Mouse (Mus musculus): ENCODE measurements around the gene Parn.

The Parn gene

DNA sequence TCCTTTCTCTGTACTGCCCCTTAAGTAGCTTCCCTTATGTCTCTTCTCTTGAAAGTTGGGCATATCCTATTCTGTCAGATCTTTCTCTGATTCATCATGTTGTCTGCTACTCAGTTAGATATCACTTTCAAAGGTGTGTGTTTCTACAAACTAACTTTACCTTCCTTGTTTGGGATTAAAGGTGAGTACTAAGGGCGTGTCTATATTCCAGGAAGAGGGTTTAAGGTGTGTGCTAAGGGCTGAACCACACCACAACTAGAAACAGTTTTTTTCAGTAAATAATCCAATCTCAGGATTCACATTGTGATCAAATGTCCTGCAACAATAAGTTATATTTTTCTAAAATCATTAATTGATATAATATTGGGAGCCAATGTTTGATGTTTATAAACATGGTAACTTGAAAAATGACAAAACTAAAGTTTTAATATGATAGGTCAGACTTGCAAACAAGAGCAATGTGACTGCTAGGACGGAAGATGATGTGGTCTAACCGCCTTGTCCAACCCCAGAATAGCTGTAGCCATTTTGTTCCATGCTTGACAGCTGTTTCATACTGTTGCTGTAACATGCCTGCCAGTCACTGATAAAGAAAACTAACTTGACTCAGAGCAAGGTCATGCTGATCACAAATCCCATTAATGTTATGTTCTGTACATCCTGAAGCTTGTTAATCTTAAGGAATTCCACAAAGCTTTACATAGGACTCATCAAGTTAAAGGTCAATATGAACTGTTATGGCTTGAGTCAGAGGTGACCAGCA lies 46.0 kb downstream of the Parn start:
- no peak for DNase-seq (ENCODE audit: low spot score)

GRCm38 (mm10) chr16:13620194-13620593 lies 47.8 kb downstream of the Parn start:
- no peak for DNase-seq (ENCODE audit: low spot score)

- DNase-seq (ENCODE audit: low spot score), result no peak
Observed at GRCm38 (mm10) chr16:13615276-13615675, 52.7 kb downstream of the Parn start.

DNA sequence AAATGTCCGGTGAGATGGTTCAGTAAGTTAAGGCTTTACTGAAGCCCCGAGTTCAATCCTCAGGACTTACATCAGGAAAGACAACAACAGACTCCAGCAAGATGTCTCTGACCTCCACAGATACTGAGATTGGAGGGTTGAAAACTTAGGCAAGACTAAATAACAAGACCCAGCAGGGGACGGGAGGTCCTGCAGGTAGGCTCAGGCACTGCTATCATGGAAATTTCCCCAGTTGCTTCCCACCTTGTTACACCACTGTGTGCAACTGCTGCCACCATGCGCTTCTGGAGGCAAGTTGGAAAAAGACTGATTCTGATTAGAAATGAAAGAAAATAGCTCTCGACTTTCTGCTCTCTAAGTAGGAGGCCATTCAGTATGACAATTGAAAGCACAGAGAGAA lies 55.4 kb downstream of the Parn start:
- DNase-seq (ENCODE audit: low spot score), result no peak

GRCm38 (mm10) chr16:13612058-13612457 lies 55.9 kb downstream of the Parn start:
- no peak for DNase-seq (ENCODE audit: low spot score)

GRCm38 (mm10) chr16:13611399-13611798 lies 56.6 kb downstream of the Parn start:
- no peak for DNase-seq (ENCODE audit: low spot score)

GRCm38 (mm10) chr16:13610951-13611381 lies 57.0 kb downstream of the Parn start:
- no peak for DNase-seq (ENCODE audit: low spot score)

DNA sequence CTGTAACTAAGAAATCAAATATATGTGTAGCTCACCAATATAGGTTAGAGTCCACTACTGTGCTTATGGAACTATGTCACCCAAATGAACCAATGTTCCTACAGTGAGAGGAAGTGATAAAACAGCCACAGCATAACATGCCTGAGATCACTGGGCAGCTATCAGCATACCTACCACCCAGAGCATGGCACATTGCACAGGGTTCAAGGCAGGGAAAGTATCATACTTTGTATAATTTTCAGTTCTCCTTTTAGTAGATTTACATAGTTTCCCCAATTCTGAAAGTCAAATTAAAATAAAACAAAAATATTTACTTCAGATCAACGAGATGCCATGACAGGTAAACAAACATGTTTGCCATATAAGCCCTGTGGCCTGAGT lies 59.3 kb downstream of the Parn start:
- no peak for DNase-seq (ENCODE audit: low spot score)

DNA sequence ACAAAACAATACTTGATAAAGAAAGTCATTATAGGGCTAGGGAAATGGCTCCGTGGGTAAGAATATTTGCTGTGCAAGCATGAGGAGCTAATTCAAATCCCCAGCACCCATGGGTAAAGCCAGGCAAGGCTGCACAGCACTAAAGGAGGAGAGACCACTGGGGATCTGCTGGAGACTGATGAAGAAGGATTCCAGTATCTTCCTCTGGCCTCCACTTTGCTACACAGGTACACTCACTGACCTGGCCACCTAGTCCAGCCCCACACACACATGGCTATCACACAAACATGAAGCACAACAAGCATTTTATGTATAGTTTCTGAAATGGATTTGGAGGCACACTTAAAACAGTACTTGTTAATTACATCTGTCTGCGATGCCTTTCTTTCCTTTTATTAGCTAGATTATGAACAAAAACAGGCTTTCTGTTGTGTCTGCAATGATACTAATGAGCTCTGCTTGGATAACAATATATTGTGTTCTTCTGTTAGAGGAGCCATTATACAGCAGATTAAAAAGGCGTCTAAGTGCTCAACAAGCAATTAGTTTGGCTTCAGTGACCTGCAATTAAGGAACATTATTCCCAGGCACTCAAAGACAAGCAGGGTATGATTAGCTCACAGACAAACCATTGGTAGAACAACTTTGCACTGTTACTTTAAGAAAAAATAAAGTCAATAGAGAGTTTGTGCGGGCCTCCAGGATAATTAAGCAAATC lies 59.8 kb downstream of the Parn start:
- DNase-seq (ENCODE audit: low spot score), result no peak

- no peak for DNase-seq (ENCODE audit: low spot score)
Observed at GRCm38 (mm10) chr16:13602779-13603178, 65.2 kb downstream of the Parn start.

- no peak for DNase-seq (ENCODE audit: low spot score)
Observed at GRCm38 (mm10) chr16:13589049-13589408, 78.9 kb downstream of the Parn start.

DNA sequence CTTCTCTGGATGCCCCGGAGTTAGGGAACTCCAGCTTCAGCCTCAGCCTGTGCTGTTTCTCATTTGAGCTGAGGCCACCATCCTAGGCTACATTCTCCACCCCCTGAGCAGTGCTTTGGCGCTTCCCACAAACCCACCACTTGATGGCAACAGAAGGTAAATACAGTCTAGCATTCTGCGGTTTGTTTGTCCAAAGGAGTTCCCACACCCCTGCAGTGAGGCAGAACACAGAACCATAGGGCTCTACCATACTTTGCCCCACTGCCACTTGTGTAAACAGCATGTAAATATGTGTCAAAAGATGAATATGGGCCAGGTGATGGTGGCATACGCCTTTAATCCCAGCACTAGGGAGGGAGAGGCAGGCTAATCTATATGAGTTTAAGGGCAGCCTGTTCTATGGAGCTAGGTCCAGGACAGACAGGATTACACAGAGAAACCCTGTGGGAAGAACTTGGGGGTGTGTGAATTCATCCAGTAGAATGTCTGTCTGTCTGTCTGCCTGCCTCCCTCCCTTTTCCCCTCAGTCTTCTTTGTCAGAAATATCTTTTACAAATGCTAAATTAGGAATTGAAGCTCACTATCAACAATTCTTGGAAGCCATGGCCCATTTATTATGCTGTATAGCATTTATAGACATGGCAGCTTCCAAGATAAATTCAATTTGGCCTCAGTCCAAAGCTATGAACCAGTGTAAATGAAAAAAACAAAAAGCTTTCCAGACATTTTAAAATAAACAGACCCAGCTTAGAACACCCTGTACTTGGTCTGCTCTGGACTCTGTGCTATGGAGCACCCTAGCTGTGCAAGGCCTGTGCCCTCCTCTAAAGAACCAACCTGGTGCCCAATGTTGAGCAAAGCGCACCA lies 79.6 kb downstream of the Parn start:
- DNase-seq (ENCODE audit: low spot score), result no peak

GRCm38 (mm10) chr16:13585234-13585633 lies 82.7 kb downstream of the Parn start:
- no peak for DNase-seq (ENCODE audit: low spot score)

GRCm38 (mm10) chr16:13580784-13581183 lies 87.2 kb downstream of the Parn start:
- DNase-seq (ENCODE audit: low spot score), result no peak

DNA sequence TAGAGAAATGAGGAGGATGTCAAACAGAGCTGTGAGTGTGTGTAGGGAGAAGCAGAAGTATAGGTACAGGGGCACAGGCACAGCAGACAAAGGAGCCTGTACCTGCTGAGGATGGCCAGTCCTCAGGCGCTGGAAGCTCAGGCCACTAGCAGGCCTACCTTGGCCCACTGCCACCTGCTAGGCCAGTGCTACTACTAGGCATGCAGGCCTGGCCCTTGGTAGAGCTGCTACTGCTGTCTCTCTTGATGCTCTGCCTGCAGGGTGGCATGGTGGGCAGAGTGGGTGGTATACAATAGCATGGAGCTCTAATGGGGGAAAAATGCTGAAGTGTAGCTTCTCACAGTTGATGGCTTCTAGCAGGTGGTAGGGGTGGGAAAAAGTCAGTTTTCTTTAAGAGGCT lies 88.0 kb downstream of the Parn start:
- DNase-seq (ENCODE audit: low spot score), result no peak

- DNase-seq (ENCODE audit: low spot score), result no peak
Observed at GRCm38 (mm10) chr16:13575306-13575705, 92.7 kb downstream of the Parn start.

DNA sequence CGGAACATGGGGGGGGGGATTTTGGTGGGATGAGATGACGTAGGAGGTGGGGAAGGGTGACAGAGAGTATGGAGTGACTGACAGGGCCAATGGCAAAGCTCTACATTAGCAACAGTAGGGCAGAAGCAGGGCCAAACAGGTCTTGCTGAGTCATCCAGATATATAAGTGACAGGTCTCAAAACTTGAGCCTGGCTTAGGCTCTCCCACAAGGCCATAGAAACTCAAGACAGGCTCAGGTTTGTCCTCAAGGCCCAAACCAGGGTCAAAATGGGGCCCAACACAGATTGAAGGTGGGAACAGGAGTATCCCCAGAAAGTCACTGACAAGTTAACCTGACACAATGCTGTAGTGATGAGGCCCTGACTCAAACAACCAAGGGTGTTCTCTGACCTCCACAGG lies 99.7 kb downstream of the Parn start:
- no peak for DNase-seq (ENCODE audit: low spot score)

DNA sequence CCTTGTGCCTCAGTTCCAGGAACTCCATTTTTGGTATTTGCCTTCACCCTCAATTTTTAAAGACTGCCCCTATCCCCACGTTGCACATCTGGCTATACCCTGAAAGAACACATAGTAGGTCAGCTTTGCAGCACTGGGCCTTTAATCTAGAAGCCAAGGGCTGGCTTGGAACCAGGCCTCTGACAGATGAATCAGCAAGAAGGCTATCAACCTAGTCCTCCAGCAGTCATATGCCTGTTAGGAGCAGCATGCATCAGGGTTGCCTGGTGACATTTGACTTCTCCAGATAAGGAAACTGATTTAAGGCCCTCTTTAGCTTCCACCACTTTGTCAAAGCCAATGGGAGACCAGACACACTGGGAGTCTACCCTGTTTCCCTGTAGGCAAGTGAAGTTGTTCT lies 100.4 kb downstream of the Parn start:
- no peak for DNase-seq (ENCODE audit: low spot score)

DNA sequence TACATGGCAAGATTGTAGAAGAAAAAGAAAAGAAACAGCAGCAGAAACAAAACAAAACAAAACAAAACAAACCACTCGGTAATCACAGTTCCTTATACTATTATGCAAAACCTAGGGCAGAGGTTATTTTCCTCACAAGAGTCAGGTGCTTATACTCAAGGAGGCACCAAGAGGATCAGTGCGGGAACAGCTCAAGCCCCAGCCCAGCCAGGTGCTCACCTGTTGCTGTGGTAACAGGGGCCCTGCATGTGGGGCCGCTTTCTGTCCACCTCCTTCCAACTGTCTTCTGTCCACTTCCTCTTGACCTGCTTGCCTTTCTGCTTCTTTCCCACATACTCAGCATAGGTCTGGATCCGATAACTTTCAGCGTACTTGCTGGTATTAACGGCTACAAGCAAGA lies 101.6 kb downstream of the Parn start:
- no peak for DNase-seq (ENCODE audit: low spot score)

DNA sequence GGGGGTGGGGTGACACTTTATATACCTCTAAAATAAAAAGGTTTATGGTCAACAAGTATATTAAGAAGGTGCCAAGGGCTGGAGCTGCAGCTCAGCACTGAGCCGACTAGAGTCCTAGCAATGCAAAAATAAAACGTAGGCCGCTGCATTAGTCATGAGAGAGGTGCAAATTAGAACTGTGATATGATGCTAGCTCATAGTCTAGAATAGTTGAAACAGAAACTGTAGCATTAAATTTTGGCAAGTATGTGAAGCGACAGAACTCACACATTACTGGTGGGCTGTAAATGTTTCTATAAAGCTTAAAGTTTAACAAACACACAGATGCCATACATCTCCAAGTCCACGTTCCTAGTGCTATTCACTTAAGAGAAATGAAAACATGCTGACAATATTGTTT lies 102.7 kb downstream of the Parn start:
- DNase-seq (ENCODE audit: low spot score), result no peak

DNA sequence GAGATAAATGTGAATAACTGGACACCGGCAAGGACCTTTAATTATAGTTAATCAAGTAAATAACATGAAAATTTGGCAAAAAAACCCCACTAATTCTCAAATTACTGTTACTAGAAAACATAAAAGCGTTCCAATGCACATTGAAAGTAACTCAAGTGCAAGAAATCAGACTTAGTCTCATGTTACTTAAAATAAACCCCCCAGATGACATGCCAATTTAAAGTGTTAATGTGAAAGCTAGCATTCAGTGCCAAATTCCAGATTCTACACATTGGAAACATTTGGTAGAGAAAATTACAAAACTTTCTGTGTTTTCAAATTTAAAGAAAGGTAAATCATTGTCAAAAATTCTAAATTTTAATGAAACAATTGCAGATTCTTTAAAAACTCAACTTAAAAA lies 110.2 kb downstream of the Parn start:
- no peak for DNase-seq (ENCODE audit: low spot score)

DNA sequence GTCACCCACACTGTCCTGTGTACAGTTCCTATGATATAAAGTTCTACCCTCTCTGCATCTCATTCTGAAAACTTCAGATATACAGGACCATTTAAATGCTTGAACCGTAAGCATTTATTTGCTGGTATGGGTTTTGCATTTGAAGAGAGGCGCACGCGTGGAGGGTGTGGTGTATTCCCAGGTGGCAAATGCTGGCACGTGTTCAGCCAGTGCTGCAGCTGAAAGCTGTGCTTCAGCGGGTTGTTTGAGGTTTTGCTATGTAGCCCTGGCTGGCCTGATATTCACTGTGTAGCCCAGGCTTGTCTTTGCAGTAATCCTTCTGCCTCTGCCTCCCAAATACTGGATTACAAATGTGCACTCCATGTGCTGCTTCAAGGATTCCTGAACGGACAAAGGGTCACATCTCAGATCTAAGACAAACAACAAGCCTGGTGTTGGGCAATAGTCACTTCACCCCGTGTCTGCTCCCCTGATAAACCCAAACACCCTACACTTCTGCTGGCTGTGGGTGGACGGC lies 111.0 kb downstream of the Parn start:
- DNase-seq (ENCODE audit: low spot score), result no peak

DNA sequence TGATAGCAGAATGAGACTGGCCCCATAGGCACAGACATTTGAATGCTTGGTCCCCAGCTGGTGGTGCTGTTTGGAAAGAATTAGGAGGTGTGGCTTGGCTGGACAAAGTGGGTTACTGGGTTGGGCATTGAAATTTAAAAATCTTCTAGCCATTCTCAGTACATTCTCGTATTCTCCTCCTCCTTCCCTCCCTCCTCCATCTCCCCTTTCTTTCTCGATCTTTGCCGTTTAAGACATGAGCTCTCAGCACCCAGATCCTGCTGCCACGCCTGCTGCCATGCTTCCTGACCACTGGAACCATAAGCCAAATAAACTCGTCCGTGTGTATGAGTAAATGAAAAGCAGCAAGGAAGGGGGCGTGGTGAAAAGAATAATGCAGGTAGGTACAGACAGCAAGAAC lies 111.5 kb downstream of the Parn start:
- DNase-seq (ENCODE audit: low spot score), result no peak
